Mouse (Mus musculus) bone marrow, adult 2 months (tissue): ENCODE results near the gene Large1.

Source experiments
- CTCF ChIP-seq: fragments of 200-500 bp; IDR thresholded peaks from 2 replicates; pipeline ENCODE4 v1.5.1; 2011; ENCODE audit warnings: low read length, control low read depth; ENCODE audit not compliant: control insufficient read depth, insufficient read depth
- POLR2A ChIP-seq: fragments of 200-500 bp; IDR thresholded peaks from 2 replicates; pipeline ENCODE4 v1.6.1; 2011; ENCODE audit warnings: low read depth, mild to moderate bottlenecking, control low read depth, low read length, borderline replicate concordance; ENCODE audit not compliant: control insufficient read depth

GRCm38 (mm10) chr8:73054726-73055125, 298.6 kb downstream of the Large1 start:
- TF ChIP-seq CTCF (no peak), POLR2A (no peak)
